Mouse (Mus musculus) CD4-positive, CD25-positive, alpha-beta regulatory T cell, adult 4 months (primary cell): ENCODE results near the gene Mcm10. TPM values are rescaled to one million over a fixed set of nuclear protein-coding genes. Genes with fewer than 3 reads are reported as not detected.
A peak's percentile ranks its signal among the peaks of the same experiment; 100 is the strongest.

Experiments used
- ATAC-seq: one replicate; pipeline ENCODE4 v1.8.0; 2017
- polyA plus RNA-seq, 2 experiments: library from polyadenylated mRNA; unstranded; fragments of 100-300 nt; shearing (Covaris generic); gene quantifications; one replicate each; pipeline ENCODE4 v1.2.1; 2017

Gene Mcm10
- polyA plus RNA-seq, 2 experiments from 2014 or later: 1.8 to 7.9 TPM

- ATAC-seq: no peak
These were observed 18.6 kb upstream of the Mcm10 start for GRCm38 (mm10) chr2:5031215-5031614.

DNA sequence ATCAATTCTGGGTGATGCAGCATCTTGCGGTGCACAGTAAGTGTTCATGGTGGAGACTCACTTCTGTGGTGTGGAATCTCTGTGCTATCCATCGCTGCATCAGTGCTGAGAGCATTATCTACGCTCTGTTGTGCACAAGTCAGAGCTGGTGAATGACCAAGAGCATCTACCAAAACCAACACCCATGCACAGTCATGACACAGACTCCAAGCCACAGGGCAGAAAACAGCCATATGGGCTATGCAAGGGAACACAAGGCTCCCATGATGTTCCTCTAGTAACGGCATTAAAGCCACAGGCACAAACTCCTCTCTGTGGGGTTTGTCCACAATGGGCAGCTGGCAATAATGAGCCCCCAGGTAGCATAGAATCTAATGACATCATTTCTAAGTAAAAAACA lies 17.2 kb upstream of the Mcm10 start:
- ATAC-seq: no peak

GRCm38 (mm10) chr2:5028047-5028446 lies 15.5 kb upstream of the Mcm10 start:
- ATAC-seq: no peak

GRCm38 (mm10) chr2:5027057-5027456 lies 14.5 kb upstream of the Mcm10 start:
- ATAC-seq: no peak

GRCm38 (mm10) chr2:5025162-5025733 lies 12.7 kb upstream of the Mcm10 start:
- ATAC-seq: peak; percentile 71

DNA sequence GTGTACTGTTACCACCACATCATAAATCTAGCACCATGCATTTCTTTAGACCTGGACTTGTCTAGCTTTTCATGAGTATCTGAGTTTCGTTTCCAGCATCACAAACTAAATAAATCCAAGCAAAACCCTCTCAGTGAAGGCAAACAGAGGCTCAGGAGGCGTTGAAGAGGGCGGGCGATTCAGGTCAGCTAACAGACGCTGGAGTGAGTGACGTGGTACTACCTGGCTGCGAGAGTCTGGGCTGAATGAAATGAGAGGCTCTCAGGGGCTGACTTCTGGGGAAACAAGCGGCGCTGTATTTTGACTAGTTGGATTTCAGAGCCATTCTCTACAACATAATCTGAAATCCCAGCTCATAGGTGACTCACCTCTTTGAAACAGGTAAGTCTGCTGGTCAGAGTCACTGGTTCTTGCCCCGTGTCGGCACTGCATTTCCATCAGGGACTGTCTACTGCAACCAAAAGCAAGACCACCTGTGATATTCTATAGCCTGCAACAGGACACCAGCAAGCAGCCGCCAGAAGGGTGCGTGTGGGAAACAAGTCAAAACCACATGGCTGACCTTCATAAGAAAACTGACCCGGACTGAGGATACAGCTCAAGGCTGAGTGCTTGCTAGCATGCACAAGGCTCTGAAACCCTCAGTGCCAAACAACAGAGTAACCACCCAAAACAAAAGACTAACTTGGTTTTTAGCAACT lies 11.3 kb upstream of the Mcm10 start:
- no peak for ATAC-seq

GRCm38 (mm10) chr2:5023275-5023674 lies 10.7 kb upstream of the Mcm10 start:
- no peak for ATAC-seq

GRCm38 (mm10) chr2:5019708-5020107 lies 7.1 kb upstream of the Mcm10 start:
- ATAC-seq: no peak

DNA sequence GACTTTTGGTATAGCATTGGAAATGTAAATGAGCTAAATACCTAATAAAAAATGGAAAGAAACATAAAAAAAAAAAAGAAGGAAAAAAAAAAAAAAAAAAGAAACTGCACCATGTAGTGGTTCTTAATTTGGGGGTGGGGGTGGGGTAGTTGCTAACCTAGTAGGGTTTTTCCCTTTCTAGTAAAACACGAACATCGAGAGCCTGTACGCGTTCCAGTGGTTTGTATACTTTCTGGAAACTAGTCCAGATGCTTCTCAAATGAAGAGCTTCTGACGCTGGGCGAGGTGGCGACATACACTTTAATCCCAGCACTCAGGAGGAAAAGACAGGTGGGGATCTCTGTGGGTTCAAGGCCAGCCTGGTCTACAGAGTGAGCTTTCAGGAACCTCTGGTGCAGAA lies 4.3 kb upstream of the Mcm10 start:
- ATAC-seq: no peak

DNA sequence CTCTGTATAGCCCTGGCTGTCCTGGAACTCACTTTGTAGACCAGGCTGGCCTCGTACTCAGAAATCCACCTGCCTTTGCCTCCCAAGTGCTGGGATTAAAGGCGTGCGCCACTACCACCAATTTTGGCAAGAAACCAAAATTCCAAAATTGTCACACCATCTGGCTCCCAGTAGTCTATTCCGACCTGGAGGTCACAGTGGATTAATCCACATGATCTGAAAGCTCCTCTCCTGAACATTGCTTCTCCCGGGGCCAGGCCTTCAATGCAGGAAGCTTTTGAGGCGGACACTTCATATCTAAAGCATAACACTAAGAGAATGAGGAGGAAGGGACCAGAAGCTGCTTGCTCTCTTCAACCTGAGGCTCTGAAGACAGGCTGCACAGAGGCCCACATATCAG lies 2.9 kb upstream of the Mcm10 start:
- no peak for ATAC-seq

DNA sequence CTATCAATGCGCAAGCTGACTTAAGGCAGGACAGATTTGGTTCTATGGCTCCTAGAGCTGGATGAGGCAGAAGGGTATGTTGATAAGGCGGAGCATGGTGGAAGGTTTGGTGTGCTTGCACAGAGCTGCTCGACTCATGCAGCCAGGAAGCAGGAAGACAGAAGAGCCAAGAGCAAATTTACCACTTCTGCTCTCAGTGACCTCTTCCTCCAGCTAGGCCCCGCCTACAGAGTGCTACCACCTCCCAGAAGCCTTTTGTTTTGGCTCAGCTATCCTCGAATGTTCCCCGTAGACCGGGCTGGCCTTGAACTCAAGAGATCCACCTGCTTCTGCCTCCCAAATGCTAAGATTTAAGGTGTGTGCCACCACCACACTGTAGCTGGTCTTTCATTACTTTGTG lies 2.0 kb upstream of the Mcm10 start:
- no peak for ATAC-seq

DNA sequence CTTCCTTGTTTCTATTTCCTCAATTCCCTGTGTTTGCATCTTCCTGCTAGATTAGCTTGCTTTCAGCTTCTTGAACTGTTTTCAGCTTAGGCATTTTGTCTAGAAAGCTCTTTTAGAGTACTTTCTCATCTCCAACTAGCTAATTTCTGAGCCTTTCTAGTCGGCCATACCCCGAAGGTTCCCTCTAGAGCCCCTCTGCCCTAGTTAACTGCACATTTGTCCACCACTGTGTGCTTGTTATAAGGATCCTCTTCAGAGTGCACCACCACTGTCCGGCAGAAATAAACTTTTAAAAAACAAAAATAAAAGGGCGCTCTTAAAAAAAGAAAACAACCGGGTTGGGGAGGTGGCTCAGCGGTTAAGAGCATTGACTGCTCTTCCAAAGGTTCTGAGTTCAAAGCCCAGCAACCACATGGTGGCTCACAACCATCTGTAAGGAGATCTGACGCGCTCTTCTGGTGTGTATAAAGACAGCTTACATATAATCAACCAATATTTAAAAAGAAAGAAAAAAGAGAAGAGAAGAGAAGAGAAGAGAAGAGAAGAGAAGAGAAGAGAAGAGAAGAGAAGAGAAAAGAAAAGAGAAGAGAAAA lies 597 bp downstream of the Mcm10 start:
- ATAC-seq: no peak

DNA sequence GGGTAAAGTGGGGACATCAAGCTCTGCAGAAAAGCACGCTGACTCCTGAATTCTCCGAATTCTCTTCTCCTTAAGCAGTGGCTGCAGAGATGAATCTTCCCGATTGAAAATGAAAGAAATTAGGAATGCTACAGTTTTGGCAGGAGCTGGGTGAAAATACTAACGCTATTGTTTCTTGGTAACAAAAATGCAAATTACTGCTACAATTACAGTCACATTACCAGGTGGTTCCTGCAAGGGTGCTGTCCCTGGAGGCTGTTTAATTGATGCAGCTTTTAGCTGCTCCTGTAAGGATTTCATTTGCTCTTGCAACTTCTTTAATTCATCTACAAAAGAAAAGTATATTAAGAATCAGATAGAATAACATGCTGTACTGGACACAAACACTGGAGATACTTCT lies 5.5 kb downstream of the Mcm10 start:
- no peak for ATAC-seq

GRCm38 (mm10) chr2:5001266-5001665 lies 11.3 kb downstream of the Mcm10 start:
- ATAC-seq: no peak

- ATAC-seq: no peak
These were observed 13.7 kb downstream of the Mcm10 start for GRCm38 (mm10) chr2:4998905-4999304.

- ATAC-seq: no peak
These were observed 16.2 kb downstream of the Mcm10 start for GRCm38 (mm10) chr2:4996421-4996824.

DNA sequence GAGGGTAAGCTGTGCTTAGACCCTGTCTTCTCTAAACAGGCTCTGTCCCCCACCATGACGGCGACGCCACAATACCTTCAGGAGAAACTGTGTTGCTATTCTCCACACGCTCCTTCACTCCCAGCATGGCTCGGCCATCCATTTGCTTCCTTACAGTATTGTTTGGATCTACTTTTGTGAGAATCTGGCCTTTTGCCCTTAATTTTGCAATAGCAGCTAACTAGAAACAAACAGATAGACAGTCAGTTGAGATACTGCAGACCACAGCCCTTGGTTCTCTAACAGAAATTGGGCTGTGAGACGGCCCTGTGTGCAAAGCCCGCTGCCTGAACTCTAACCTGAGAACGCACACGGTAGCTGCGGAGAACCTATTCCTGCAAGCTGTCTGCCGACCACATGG lies 16.9 kb downstream of the Mcm10 start:
- no peak for ATAC-seq

GRCm38 (mm10) chr2:4994436-4994835 lies 18.2 kb downstream of the Mcm10 start:
- no peak for ATAC-seq

GRCm38 (mm10) chr2:4993584-4993983 lies 19.0 kb downstream of the Mcm10 start:
- no peak for ATAC-seq

- ATAC-seq: no peak
These were observed 23.7 kb downstream of the Mcm10 start for GRCm38 (mm10) chr2:4988826-4989424.

- no peak for ATAC-seq
These were observed 25.0 kb downstream of the Mcm10 start for GRCm38 (mm10) chr2:4987388-4988180.

- no peak for ATAC-seq
These were observed 25.8 kb downstream of the Mcm10 start for GRCm38 (mm10) chr2:4986798-4987197.

- ATAC-seq: no peak
These were observed 27.6 kb downstream of the Mcm10 start for GRCm38 (mm10) chr2:4985000-4985399.
